Mouse (Mus musculus): ENCODE measurements around the gene Gm49369. TPM values are rescaled to one million over a fixed set of nuclear protein-coding genes. Genes with fewer than 3 reads are reported as not detected.

The Gm49369 gene
- total RNA-seq, 1 experiment from 2014 or later: 0.55 TPM

DNA sequence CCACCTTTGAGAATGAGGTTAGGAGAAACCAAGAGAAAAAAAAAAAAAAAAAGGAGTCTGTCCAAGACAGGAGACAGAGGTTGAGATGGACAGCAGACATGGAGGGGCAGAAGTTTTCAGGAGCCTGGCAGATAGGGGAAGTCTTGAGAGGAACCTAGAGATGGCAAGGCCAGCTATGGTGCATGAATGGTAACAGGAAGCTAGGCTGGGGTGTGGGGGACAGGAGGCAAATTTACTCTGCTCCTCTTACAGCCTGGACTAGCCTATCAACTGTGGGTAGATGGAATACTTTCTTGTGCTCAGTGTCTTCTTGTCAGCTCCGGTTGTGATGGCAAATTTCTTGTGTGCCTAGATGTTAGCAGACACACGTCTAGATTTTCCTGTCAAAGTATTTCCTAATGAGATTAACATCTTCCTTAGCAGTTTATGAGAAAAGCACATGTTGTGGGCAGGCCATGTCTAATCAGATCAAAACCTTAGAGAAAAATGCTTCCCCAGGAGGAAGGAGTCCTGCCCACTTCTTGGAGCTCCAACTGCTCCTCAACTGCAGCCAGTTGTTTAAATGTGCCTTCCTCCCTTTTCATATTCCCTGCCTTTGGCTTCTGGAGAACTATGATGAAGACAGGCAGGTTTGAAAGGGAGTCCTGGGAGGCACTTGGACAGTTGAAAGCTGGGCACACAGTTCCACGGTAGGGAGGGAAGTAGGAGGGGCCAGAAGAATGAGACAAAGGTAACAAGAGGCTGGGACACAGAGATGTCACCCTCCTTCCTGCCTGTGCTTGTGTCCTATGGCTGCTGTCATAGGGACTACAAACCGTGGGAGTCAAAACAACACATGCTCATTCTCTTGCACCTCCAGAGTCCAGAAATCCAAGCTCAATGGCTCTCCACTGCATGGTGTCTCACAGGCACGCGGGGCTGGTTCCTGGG lies 12.1 kb upstream of the Gm49369 start:
- no peak for DNase-seq

GRCm38 (mm10) chr7:142393191-142393590 lies 10.7 kb upstream of the Gm49369 start:
- peak; percentile 86 for DNase-seq

- DNase-seq: no peak
These were observed 9.1 kb upstream of the Gm49369 start for GRCm38 (mm10) chr7:142391609-142392008.

DNA sequence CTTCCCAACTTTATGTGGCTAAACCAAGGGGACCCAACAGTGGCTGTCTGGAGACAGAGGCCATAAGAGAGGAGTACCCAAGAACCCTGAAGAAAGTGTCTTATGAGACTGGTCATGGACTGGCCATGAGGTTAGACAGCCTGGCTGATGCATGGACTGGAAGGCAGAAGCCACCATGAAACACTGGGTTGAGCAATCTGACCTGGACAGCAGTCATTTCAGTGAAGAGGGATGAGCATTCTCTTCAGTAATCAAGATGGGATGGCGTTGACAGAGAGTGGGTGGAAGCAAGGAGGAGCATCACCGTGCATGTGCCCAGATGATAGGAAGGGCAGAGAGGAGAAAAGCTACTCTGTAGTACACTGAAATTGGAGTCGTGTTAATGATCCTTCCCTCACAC lies 8.6 kb upstream of the Gm49369 start:
- DNase-seq: peak; percentile 35

GRCm38 (mm10) chr7:142389961-142390650 lies 7.6 kb upstream of the Gm49369 start:
- no peak for DNase-seq

DNA sequence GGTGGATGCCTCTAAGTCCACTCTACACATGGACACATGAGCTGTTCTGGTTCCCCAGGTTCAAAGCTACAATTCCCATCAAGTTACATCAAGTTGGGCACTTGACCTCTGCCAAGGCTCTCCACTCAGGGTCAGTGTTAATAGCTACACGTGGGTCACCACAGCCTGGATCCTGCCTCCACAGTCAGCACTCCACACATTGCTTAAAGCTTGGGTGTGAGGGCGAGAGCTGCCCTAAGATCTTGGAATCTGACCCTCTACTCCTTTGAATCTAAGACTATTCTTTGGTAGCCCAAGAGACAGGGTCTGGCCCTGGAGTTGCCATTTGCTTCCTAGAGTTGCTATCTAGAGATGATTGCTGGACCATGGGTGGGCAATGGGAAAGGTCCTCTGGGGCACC lies 6.3 kb upstream of the Gm49369 start:
- no peak for DNase-seq

- DNase-seq: no peak
These were observed 5.7 kb upstream of the Gm49369 start for GRCm38 (mm10) chr7:142388198-142388597.

DNA sequence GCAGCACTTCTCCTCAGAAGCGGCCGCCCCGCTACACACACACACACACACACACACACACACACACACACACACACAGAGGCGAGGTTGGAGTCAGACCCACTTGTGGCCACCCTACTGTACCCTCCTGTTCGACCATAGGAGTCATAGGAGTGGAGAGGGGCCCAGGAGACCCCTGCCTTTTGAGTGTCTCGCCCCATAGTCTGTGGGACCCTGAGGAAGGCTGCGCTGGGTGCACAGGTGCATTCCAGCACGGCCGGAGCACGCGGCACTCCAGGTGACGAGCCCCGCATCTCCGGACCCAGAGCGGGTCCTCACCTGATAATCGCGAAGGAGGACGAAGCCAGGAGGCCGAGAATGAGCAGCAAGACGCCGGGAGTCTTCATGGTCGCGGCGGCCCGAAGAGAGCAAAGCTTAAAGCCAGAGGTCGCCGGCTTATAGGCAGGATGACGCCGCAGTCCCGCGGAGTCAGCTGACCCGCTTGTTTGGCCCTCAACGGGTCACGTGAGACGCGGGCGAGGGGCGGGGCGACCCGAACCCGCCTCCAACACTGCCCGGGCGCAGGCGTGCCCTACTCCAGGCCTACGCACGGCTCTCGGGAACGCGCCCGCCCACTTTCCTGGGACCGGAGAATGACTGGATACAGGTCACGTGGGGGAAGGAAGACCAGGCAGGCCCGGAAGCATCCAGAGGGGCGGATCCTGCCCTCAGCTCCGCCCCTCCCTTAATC lies 5.1 kb upstream of the Gm49369 start, which contains the start of gene Ctsd:
Gene Ctsd, minus strand, starts transcription at position 620 of the 730 bp plus-strand sequence.
- DNase-seq: peak; percentile 99

GRCm38 (mm10) chr7:142386621-142387201 lies 4.2 kb upstream of the Gm49369 start:
- DNase-seq: peak; percentile 51

- DNase-seq: no peak
These were observed 3.4 kb upstream of the Gm49369 start for GRCm38 (mm10) chr7:142385742-142386403.

- DNase-seq: no peak
These were observed 1.8 kb upstream of the Gm49369 start for GRCm38 (mm10) chr7:142384306-142384705.

DNA sequence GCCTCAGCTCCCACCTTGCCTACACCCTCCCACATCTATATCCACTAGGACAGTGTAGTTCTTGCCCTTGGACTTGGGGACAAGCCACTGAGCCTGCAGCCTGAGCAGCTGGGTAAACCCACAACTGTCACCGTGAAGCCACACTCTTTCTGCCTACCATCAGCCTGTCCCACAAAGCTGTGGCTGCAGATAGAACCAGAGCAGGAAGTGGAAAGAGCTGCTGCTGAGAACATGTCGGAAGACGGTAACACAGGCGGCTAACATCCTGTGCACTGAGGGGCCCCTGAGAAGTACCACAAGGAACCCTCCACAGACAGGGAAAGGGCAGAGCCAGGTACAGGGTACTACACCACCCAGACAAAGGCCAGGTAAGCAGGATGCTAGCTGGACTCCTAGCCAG lies 1.3 kb downstream of the Gm49369 start:
- no peak for DNase-seq

- DNase-seq: no peak
These were observed 3.3 kb downstream of the Gm49369 start for GRCm38 (mm10) chr7:142379186-142379585.

GRCm38 (mm10) chr7:142377233-142377925 lies 5.1 kb downstream of the Gm49369 start:
- no peak for DNase-seq

- no peak for DNase-seq
These were observed 6.4 kb downstream of the Gm49369 start for GRCm38 (mm10) chr7:142376096-142376495.

- peak; percentile 87 for DNase-seq
These were observed 7.2 kb downstream of the Gm49369 start for GRCm38 (mm10) chr7:142375261-142375724.

- no peak for DNase-seq
These were observed 8.0 kb downstream of the Gm49369 start for GRCm38 (mm10) chr7:142374413-142375015.

- no peak for DNase-seq
These were observed 8.6 kb downstream of the Gm49369 start, which contains the start of gene Ifitm10 for GRCm38 (mm10) chr7:142373641-142374412. Gene Ifitm10 (minus strand): TSS chr7:142373753.

DNA sequence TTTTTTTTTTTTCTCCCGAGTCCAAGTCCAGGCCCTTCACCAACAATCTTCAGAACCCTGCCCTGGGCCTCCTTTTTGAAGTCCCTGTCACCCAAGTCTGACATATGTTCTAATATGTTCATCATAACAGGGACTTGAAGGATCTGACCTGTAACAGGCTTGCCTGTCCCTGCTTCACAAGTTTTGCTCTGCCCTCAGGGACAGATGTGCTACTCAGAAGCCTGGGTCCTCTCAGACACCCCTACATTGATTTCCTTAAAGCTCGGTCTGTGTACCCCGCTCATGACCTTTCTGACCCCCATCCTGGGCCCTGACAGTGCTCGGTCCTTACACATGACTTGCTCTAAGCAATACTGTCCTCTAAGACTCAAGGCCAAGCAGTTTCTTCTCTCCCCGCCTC lies 9.4 kb downstream of the Gm49369 start:
- DNase-seq: no peak
